Mouse (Mus musculus): Measurements from ENCODE around the gene Asah2.

The Asah2 gene

DNA sequence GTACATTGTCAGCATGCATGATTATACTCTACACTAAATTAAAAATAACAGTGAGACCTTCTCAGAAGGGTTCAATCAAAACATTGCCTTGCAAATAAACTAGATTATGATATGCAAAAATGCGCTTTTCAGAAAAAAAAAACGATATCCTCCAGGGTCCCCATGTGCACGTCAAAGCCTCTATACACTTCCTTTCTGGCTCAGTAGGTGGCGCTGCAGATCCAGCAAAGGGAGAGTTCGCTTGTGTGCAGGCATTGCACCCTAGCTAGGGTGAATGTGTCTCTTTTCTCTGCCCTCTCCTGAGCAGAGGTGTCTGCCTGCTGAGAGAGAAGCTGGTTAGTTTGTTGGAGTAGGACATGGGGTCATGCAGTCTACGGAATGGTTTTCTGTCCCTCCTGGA, 136.0 kb downstream of the Asah2 start:
- DNase-seq (ENCODE audit: low spot score), result peak; percentile 53

DNA sequence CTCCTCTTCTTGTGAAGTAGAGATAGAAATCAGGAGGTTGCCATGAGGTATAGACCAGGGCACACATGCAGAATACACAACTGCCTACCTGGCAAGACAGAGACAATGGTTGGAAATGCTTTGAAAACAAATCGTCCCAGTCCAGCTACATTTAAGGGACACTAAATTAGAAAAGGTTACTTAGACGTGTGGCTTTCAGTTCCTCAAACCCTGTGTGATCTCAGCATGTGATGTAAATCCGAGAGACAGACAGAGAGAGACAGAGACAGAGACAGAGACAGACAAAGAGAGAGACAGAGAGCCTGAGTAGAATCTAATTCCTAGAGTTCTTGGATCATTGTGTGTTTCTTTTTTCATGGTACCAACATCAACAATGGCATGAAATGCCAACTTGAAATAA, 136.6 kb downstream of the Asah2 start:
- no peak for DNase-seq (ENCODE audit: low spot score)

DNA sequence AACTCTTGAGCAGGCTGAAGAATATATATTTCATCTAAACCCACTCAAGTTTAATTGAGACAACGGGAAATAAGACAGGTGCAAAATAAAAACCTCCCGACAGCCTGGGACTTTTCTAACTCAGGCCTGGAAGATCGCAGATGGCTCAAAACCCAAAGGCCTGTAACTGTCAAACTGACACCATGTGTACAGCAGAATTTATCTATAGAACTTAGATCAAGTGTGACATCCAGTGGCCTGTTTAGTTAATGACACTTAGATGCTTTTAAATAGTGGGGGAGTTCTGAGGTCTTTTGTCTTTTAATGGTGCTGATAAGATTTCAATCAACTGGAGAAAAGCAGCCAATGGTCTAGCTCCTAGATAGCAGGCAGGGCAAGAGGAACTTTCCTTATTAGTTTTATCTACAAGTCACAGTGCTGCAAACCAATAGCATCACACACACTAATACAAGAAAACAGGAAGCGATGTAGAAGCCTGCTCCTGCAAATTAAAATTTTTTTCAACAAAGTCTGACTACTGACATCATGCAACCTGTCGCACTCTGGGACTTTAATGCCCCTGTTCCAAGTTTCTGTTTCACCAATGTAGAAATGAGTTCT, 140.0 kb downstream of the Asah2 start:
- DNase-seq (ENCODE audit: low spot score), result no peak

DNA sequence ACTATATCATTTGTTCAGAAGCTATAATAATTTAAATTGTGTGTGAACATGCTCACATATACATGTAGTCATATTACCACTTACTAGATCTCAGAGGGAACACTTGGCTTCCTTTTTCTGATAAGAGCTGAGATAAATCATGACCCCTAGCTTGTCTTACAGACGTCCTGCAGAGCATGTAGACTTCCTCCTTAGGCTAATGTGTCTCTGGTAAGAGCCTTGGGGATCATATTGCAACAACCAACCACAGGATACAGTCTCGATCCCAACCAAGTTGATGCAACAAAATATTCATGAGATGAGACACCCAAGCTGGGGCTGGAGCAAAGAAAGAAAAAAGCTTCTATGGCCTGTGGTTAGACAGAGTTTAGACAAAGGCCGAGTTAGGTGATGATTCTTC, 144.9 kb downstream of the Asah2 start:
- no peak for DNase-seq (ENCODE audit: low spot score)

DNA sequence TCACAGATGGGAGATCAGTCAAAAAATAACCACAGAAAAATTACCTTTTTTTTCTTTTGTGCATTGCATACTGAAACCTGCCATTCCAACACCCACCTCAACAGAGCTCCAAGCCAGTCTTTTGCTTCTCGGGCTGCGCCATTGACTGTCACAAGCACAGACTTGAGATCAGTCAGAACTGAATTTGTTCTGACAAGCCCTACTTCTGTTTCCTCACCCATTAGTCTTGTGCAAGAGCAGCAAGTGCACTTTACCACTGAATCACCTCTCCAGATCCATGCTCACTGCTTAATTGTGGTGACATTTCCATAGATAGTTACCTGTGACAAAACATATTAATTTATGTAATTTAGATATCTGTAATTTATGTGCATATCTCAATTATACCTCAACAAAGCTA, 147.6 kb downstream of the Asah2 start:
- DNase-seq (ENCODE audit: low spot score), result no peak

DNA sequence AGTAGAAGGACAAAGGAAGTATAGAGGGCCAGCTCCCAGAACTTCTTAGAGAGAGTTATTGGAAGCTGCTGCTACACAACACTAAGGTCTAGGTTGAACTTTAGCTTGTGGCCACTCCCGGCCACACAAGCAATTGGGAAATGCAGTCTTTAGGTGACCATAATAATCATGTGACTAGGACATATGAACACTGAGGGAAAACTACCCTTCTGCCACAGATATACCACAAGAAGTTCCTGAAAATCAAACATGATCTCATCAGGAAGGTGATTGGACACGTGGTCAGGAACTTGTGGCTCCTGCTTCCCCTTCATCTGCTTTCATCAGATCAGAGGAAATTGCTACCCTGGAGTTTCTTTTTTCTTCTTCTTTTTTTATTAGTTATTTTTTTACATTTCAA, 151.7 kb downstream of the Asah2 start:
- DNase-seq (ENCODE audit: low spot score), result no peak

DNA sequence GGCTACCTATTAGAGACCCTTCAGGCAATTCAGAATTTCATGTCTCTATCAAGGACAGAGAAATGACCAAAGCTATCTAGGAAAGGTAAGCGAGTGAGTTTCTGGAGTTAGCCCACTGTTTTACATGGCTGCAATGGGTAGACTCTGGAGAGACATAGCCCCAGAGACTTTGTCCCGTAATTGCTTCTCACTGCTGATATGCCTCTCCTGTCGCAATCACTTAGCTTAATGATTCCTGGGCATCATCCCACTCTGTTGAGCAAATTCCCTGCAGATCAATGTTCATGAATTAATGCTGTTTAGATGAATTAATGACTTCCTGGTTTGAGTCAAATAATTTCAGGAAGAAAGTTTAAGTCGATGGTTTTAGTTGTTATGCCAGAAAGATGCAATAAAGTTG, 153.3 kb downstream of the Asah2 start:
- no peak for DNase-seq (ENCODE audit: low spot score)

DNA sequence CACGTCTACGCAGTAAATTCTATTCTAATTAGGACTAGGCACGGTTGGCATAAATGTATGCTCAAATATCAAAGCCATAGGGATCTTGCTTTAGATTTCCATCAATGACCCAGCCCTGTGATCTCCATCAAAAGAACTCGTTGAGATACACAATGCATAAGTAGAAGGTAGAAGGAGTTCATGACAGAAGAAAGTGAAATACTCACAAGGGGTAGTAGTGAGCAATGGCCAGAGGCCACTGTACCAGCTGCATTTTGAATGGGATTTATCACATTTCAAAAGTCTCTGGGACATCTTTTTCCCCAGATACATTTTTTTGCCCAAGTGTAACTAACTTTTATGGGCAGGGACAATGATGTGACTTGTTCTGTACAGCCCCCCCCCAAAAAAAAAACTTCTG, 153.7 kb downstream of the Asah2 start:
- no peak for DNase-seq (ENCODE audit: low spot score)

DNA sequence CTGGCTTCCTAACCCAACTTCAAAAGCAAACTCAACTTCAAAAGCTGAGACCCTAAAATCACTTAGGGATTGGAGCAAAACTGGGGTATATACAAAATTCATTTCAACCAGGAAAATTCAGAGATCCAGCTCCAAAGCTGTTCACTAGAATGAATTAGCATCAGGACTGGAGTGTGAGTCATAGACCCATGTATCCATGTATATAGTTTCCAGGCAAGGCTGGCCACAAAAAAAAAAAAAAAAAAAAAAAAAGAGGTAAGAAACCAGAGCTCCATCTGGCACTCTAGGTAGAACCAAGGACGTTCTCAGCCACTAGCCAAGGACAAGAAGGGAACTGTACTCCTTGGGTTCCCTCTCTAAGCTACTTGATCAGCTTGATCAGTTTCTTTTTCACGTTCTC, 154.2 kb downstream of the Asah2 start:
- DNase-seq (ENCODE audit: low spot score), result no peak

DNA sequence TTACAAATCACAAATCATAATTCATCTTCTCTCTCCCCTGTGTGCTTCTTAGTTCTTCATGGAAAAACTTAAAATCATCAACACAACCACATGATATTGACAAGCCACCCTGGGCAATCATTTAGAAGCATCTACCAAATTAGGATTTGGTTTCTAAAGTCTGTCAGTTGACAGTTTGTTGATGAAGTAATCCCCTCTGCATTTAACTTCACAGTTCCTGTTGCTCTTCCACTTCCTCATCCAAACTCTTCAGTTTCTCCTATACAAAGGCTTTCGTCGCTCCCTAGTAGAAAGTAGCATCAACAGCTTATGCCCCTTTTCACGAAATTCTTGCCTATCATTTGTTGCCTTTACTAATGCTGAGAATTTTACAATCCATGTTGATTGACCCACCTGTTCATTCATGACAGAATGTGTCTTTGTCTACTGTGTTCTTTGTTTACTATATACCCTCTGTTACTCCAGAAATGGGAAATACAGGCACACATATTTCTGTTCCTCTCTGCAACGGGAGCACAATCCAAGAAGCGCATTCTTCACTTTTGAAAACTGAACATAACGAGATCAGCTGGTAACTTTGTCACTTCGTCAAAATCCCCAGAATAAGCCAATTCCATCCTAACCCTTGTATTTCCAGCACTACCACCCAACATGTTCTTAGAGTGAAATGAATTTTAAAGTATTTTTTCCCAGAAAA, 157.1 kb downstream of the Asah2 start:
- no peak for DNase-seq (ENCODE audit: low spot score)

Measured in spleen, adult 12 weeks (tissue).